Mouse (Mus musculus) R1 (cell line): ENCODE measurements at regions not wholly inside any gene's neighbourhood (a gene's known extent, or its start where the extent isn't known, plus 50 kb on each side); places are given as distances from the start of the nearest gene placed in this dataset.

Experiments
- DNase-seq: peaks from one replicate; pipeline ENCODE4 v3.0.0-alpha.2; 2018; ENCODE audit warnings: low read depth, low spot score

DNA sequence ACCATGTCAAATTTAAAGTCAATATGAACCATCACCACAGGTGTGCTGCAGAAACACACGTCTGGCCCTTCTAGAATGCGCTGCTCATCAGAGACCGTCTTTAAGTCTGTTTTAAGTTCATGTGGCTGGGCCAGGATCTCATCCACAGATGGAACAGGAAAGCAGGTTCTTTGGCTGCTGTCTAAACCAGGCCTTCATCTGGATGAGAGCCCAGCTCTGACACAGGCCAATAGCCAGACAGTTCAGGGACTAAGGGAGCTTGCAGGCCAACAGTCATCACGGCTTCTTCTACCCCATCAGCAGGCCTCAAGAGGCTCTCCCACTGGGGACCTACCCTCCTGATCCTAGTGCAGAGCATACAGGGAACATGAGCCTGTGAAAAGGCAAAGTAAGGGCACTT is 185.4 kb upstream of the Eci2 start:
- no peak for DNase-seq

DNA sequence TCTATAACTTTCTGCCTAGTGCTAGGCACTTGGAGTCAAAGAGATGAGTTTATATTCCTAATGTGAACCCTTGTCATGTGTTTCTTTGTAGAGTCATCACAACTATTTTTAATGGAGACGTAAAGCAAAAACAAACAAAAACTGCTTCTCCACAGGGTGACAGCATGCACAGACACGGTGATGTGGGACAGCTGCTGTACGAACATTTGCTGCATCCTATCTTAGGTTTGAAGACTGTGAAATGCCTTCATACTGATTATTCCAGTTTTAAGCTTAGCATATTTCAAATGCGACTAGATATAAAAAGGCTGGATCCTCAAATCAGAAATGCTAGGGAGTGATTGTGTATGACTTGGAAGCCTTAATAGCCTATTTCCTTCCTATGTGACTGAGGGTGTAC is 187.3 kb upstream of the Eci2 start:
- DNase-seq, result no peak

DNA sequence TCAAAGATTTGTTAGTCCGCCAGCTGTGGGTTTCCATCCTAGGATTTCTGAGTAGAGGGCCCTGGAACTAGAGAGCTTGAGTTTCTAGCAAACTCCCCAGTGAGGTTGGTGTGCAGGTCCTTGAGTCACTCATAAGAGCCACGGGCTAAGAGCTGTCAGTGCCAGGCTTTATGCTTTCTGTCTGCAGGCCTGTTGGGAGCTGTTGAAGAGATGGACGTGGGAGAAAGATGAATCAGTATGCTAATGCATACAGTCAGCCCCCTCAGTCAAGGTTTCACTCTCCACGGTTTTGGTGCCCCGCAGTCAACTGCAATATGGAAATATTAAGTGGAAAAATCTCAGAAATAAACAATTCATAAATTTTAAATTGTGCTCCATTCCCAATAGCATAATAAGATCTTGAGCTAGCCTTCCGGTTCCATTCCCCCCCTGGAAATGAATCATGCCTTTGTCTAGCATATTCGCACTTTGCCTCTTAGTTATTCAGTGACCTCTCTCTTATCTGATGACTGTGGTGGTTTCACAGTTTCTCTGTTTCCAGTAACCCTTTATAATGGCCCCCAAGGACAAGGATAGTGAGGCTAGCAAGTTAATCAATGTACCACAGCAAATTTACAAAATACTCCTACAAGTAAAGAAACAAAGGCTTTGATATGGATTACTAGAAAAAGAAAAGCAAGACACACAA is 199.4 kb upstream of the Eci2 start:
- no peak for DNase-seq

DNA sequence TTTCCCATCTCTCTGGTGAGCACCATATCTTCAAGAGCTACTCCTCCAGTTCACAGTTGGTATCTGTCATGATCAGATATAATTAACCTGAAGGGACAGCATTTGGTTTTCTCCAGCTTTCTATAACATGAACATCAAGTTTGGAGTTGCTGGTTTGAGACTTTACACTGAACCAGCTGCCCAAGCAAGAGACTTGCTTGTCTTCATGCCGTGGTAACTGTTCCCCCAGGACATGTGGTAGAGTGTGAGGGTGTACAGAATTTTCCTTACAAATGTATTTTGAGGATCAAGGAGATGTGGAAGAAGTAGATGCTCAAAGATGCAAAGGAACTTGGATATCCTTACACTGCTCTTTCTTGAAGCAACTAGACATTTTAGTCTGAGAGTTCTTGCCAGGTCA is 200.0 kb upstream of the Eci2 start:
- DNase-seq, result no peak

DNA sequence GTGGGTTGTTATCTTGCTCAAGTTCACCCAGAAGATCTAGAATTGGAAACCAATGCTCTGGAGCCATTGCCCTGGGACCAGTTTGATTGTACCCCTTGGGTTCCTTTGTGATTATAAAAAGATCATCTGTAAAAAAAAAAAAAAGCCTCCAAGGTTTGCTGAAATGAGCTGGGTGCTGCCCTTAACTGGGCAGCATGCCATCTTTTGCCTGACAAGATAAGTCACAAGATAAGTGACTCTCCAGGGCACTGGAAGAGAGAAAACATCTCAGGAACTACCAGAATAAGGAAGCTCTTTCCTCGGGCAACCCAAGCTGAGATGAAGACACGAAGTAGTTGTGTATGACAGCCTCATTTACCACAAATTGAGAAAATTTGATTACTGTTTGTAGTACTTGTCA is 202.7 kb upstream of the Eci2 start:
- DNase-seq, result no peak

DNA sequence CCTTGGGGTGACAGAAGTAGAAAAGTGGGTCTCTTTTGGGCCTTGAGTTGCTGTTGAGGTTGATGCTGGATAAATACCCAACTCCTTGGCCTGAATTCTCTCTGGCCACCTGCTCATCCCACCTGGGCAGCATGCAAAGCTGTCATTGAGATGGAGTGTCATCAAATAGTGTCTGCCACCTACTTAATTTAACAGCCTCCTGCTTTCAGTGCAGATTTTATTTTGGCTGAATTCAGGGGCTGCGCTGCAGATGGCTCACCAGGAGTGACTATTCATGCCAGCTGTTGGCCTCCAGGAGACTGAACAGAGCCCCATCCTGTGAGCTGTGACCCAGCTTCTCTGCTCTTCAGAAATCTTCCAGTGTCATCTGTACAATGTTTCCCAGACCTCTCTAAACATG is 206.7 kb upstream of the Eci2 start:
- DNase-seq, result no peak

DNA sequence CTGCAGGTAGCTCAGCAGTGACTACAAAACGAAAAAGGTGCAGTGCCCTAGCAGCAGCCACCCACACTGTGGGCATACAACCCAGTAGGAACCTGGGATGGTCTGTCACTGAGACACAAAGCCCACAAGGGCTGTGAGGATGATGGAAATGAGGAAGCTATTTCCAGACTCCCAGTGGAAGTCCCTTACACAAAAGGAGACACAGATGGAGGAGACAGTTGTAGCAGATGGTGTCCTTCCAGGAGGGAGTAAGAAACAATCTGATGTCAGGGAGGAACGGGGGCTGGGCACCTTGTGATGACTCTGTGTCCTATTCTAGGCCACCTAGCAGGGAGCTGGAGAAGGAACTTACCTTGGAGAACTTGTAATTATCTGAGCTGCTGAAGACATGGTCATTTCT is 214.5 kb upstream of the Eci2 start:
- no peak for DNase-seq

DNA sequence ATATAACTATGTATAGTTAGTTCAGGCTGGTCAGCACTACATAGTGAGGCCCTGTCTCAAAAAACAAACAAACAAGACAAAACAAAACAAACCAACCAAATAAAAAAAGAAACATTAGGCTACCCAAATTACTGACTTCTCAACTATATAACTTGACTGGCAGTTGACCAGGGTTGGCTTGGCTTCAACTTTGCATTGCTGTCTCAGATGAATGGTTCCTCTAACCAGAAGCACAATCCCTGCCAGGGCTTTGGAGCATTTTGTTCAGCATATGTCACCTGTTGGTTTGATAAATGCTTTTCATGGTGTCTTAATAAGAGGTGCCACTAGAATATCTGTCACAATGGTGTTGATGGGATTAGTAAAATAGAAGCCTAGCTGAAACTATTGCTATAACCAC is 217.1 kb upstream of the Eci2 start:
- DNase-seq, result no peak

DNA sequence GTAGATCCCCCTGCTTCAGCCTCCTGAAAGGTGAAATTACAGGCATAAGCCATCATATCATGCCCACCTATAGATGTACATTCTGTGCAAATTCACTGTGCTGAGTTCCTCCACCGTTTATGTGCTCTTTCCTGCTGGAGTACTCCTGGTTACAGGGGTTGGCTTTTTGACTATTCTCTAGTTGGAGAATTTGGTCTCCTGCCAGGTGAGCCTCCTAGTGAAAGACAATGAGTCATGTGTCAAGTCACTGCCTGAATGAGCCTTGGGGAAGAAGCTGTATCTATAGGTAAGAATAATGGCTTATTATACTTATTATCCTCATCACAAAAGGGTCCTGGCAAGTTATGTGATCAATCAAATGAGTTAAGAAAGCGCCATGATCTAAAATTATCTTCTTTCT is 230.5 kb upstream of the Eci2 start:
- no peak for DNase-seq

DNA sequence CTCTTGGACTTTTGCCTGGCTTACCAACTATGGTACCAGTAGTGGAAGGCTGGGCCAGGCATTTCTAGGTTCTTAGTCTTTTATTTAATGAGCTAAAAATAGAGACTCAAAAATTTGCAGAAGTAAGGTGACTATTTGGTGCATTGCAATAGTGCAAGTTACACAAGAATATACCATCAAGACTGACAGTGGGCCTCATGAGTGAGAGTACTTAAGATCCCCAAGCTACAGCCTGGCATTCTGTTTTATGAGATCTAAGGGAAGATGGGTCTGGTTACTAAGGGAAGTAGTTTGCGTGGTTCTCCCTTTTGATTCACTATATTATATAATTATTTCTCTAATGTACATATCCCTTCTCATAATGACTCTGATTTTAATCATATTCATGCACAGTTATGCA is 231.8 kb upstream of the Eci2 start:
- DNase-seq, result no peak

DNA sequence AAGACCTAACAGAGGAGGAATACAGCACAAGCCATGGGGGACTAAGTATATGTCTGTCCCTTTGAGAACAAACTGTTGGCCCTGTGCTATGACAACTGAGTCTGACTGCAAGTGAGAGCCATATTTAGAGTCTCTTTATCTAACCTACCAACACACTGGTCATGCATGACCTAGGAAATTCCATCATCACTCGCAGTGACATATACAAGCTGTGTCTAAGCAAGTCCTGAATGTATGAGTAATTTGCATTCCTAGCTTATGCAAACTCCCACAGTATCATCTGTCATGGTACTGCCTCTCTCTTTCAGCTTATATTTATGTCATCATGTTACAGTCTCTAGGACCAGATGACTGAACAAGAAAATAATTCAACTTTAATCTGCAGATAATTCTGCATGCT is 257.1 kb upstream of the Eci2 start:
- no peak for DNase-seq

DNA sequence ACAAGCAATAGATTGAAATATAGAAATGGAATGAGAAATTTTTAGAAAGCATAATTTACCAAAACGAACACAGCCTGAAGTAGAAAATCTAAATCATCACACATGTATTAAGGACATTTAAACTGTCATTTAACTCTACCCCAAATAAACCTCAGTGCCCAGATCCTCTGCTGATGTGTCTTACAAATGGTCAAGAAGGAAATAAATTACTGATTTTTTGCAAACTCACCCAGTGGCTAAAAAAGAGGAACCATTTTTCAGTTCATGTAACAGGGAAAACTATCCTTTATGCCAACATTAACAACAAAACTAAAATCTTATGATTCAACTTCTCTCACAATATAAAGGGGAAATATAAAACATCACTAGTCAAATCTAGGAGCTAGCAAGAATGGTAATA is 275.2 kb upstream of the Eci2 start:
- no peak for DNase-seq

DNA sequence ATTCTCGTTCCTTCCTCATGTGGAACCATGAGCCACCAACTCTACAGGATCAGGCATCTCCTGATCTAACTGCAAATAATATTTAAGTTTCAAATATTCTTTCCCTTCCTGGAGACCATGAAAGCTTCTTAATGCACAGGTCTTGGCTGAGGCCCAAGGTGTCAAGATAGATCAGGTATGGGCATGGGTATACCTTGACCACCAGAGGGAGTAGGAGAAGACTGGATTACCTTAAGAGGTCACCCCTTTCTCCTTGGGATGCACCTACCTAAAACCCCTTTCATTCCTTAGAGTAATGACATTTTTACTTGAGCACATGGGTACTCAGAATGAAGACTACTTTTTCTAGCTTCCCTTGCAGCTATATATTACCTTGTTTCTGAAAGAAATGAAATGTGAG is 289.9 kb upstream of the Eci2 start:
- DNase-seq, result peak; percentile 21

DNA sequence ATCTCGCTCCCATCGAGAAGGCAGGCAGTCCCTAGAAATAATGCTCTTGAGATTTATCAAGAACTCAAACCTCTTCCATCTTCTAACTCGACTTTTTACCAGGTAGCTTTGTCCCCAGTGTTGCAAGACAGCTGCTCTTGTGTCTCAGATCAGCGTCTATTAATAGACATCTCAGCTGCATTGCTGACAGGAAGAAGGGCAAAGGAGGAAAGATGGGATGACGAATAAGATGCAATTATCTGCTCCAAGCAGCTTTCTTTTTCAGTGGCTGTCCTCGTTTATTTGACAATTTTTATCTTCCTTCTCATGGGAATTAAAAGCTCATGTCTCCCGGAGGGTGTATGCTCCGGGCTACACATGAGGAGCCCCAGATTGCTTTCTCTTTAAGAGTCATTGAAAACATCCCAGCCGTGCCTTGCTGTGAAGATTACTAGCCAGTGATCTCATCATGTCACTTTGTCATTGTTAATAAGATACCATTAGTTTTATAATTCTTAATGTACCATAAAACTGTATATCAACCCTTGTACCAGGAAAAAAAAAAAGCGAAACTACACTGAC is 299.9 kb upstream of the Eci2 start:
- no peak for DNase-seq

DNA sequence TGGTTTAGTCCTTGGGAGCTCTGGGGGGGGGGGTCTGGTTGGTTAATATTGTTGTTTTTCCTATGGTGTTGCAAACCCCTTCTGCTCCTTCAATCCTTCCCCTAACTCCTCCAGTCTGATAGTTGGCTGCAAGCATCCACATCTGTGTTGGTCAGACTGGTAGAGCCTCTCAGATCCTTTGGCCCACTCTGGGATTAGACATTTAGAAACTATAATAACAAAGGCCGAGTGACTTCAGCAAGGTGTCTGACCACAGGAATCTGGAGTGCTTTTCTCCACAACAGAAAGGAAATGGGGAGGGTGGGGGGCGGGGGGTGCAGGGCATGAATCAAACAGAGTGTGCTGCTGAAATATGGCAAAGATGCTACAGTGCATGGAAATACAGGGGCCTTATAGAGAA is 301.4 kb upstream of the Eci2 start:
- no peak for DNase-seq

DNA sequence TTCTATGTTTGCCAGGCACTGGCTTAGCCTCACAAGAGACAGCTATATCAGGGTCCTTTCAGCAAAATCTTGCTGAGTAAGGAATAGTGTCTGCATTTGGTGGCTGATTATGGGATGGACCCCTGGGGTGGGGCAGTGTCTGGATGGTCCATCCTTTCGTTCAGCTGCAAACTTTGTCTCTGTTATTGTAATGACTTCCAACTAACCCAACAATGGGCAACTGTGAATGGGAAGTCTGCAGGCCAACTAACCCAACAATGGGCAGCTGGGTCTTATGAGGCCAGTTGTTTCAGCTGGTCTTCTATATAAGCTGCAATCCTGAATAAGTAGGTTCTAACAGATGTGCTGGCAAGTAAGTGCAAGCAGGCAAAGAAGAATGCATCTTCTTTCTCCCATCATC is 304.0 kb upstream of the Eci2 start:
- peak; percentile 68 for DNase-seq

DNA sequence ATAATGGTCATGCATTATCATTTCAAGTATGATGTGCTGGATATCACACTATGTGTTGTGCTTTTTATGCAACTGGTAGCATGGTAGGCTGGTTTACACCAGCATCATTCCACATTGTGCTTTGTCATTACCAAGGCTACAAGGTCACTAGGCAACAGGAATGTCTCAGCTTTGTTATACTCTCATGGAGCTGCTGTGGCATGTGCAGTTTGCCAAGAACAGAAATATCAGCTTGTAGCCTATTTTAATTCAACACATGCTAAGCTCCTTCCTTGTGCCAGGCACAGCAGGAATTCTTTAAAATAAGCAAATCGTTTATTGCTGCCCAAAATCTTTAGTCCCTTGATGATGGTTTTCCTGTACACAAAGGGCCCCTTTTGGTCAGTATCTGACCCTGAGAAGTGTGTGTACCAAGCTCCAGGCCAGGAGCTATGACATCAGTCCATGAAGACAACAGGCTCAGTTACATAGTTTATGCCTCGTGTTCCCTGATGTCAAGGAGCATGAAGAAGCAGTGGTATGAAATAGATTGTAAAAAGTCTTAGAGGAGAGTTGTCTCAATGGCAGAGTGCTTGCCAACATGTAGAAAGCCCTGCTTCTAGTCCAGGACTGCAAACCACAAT is 314.0 kb upstream of the Cdyl start:
- DNase-seq, result no peak

DNA sequence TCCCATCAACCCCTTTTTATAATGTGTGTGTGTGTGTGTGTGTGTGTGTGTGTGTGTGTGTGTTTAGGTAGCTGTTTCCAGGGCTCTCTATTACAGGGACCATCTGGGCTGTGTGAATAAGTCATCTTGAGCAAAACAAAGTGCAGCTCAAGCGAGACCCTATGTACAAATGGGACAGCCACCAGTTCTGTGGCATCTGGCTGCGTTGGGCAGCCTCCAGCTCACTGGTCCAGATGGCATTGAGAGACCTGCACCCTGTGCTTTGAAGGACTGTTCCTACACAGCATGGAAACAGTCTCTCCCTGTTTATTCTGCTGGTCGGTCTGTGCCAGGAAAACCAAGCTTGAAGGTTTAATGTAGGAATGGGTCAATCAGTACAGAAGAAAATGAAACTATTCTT is 311.4 kb upstream of the Cdyl start:
- no peak for DNase-seq

DNA sequence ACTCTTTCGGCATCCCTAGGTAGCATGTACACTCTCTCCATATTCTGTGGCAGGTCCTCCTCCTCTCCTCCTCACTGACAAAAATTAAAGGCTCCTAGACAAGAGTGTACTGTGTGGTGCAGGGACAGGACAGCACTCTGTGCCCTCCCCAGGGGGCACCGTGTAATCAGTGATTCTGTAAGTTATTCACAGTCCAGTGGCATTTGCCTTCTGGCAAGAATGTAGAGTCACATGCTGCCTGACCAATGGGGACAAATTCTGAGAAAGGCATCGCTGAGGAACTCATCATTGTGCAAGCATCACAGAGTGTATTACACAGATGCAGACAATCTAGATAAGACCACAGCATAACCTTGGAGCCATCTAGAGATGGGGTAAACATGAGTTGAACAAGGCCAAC is 300.3 kb upstream of the Cdyl start:
- no peak for DNase-seq

DNA sequence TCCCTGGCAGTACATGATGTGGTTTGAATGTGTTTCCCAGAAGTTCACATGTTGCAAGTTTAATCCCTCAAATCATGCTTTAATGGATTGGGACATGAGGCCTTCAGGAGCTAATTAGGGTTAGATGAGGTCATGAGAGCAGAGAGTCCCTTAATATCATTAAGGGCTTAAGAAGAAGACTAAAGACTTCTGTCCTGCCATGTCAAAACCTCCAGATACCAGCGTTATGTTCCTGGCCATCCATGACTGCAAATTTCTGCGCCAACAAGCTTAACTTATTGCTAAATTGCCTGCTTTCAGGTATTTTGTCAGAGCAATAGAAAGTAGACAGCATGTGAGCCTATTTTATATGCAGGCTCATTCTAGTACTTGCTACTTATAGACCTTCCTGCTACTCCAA is 282.1 kb upstream of the Cdyl start:
- DNase-seq, result no peak

DNA sequence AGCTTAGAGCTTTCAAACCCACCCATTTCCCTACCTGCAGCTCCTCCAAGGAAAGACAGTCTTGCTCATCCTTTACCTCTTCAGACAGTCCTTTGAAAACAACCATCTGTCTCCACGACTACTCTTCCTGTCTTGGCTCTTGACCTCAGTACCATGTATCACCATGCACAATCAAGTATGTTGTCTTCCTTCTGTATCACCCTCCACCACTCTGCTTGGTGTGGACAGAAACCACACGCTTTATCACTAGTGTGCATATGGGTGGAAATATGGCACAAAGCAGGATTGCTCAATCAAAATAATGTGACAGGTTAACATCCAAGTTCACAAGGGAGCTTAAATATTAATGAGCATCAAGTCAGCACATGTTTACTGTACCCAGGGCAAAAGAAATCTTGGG is 280.1 kb upstream of the Cdyl start:
- DNase-seq, result no peak

DNA sequence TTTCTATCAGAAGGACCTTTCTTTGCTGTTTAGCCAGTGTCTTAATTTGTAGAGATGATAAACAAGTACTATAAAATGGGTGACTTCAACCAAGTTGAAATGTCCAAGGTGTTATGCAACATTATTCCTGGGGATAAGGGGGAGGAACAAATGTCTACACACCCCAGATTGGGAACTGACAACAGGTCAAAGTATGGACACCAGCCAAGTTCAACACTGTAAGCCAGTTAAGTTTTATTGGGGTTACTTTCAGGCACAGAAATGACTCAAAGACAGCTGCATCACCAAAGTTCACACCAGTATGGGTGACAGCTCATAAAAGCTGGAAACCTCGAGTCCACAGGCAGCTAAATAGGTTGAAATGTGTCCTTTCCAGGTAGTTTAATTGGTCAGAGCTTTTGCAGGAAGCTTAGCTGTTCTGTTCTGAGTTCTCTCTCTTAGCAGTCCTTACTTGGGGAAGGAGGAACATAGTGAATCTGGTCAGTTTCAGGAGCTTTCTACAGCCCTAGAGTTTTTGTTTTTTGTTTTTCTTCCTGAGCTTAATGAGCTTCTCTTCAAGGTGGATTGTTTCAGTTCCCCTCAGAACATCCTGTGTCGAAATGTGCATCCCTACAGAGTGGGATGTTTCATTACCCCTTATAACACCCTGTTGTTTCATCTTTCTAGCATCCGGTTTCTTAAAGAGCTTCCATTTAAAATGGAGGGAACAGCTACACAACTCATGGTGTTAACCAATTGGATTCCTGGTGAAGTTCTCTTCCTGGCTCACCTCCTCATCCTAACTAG is 279.2 kb upstream of the Cdyl start:
- DNase-seq, result no peak

DNA sequence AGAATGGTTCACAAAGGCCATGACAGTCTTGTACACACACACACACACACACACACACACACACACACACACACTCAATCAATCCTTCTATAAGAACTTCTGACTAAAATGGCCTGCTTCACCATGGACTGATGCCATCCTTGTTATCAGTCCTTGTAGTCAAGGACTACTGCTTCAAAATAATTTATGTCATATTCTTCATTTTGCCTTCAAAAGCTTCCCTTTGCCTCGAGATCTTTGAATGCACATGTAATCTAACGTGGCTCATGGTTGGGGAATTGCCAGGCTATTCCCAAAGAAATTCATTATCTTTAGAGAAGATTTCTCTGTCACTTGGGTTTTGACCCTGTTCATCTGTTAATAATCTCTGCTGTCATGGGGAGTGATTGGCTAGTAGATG is 278.0 kb upstream of the Cdyl start:
- DNase-seq, result no peak
